Comparison of ENCODE assay signal across 34 mouse cellular contexts in the genomic region with DNA sequence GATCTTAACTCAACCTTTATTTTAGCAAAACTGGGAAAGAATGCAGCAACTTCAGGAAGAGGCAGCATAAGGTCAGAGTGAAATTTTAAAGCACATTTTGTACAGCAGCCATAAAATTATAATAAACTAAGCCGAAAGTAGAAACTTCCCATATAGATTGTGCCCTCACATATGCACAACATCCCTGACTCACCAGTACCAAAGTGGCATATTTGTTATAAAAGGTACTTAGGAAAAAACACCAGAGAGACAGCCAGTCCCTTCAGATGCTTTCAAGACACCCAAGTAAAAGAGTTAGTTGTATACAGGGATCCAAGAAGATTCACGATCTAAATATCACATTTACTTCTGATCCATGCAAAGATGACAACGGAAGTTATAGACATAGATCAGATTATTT.
"Had no signal": no experiment of that assay in that cellular context is flagged by ENCODE, and none has a peak within 500 bp of the region (broad histone marks: within the 10 kb centered on the region; RNA-seq: fewer than 3 reads in every experiment).

No protein-coding gene starts in this region.

- H3K27ac ChIP-seq: heart, embryonic 10.5 days; heart, embryonic 13.5 days; heart, embryonic 15.5 days; hindbrain, embryonic 10.5 days; hindbrain, embryonic 12.5 days; hindbrain, embryonic 13.5 days; hindbrain, embryonic 14.5 days; hindbrain, embryonic 15.5 days; hindbrain, postnatal 0 days; intestine, embryonic 15.5 days; kidney, embryonic 15.5 days; kidney, postnatal 0 days; layer of hippocampus, adult 2 months had no signal

- ATAC-seq: hindbrain, embryonic 16.5 days; hindbrain, postnatal 0 days; inflammation-experienced regulatory T-cells, adult 6 months; intestine, embryonic 15.5 days; intestine, embryonic 16.5 days; intestine, postnatal 0 days had no signal

- H3K4me3 ChIP-seq: heart, embryonic 10.5 days; heart, embryonic 12.5 days; heart, embryonic 13.5 days; heart, embryonic 15.5 days; hindbrain, embryonic 10.5 days; hindbrain, embryonic 12.5 days; hindbrain, embryonic 13.5 days; hindbrain, embryonic 15.5 days; intestine, embryonic 15.5 days; kidney, embryonic 15.5 days; layer of hippocampus, adult 2 months had no signal

- DNase-seq: heart, postnatal 10 days; heart, postnatal 14 days; heart, postnatal 36 days; heart, postnatal 4 days; kidney, adult 11 months; kidney, adult 18-20 months; kidney, adult 2 months; kidney, adult 8-10 months; kidney, adult 9 months; kidney, postnatal 10 days; kidney, postnatal 14 days; kidney, postnatal 25 days; kidney, postnatal 36 days; kidney, postnatal 4 days; layer of hippocampus, adult 9-11 months; layer of hippocampus, postnatal 36 days had no signal
